In the genomic region with DNA sequence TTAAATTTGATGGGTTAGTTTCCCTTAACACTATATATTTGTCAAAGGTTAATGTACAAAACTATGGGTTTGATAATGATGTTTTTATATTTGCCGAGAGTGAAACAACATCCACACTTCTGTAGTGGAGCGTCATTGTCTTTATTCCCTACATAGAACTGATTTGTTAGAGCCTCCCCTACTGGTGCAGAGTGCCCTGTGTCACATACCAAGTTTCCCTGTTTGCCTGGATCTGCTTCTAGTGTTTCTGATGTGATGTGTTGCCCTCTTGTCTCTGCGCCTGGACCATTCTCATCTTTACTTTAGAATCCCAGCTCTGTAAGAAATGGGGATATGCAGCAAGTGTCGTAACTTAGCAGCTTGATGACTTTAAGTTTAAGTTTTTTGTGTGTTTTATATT, we compare ENCODE assay signal across 14 mouse cellular contexts. TPM values are rescaled to one million over a fixed set of nuclear protein-coding genes. Genes with fewer than 3 reads are reported as not detected.
DNase-seq lines count a peak whose midpoint lies in the region; ATAC-seq and TF ChIP-seq lines count a peak whose summit lies in the region.
"Had no signal": no experiment of that assay in that cellular context is flagged by ENCODE, and none has a peak within 500 bp of the region (broad histone marks: within the 10 kb centered on the region; RNA-seq: fewer than 3 reads in every experiment).

No protein-coding gene starts in this region.

- no peak overlapping the region for H3K27ac ChIP-seq in heart, embryonic 11.5 days (ENCODE audit: low read depth, low read length)
- H3K27ac ChIP-seq in kidney, embryonic 16.5 days (ENCODE audit: low read length), result no peak overlapping the region
- no peak overlapping the region for H3K27ac ChIP-seq in midbrain, postnatal 0 days (ENCODE audit: low read depth, low read length)
- H3K27ac ChIP-seq in midbrain, embryonic 11.5 days (ENCODE audit: low read depth, low read length), result no peak overlapping the region
- H3K27ac ChIP-seq: neural tube, embryonic 12.5 days had no signal

- ATAC-seq in heart, embryonic 11.5 days (replicated peaks; ENCODE audit: insufficient number of reproducible peaks, low FRiP score, low TSS enrichment), result no peak
- no peak for ATAC-seq in kidney, embryonic 16.5 days (ENCODE audit: low FRiP score, low TSS enrichment)
- ATAC-seq in midbrain, postnatal 0 days (ENCODE audit: low FRiP score), result no peak
- ATAC-seq in midbrain, embryonic 11.5 days (ENCODE audit: low FRiP score), result no peak
- no peak for ATAC-seq in cerebellum, adult (ENCODE audit: insufficient number of reproducible peaks, low FRiP score, low TSS enrichment)
- ATAC-seq: forebrain, embryonic 16.5 days; hindbrain, embryonic 16.5 days; midbrain, embryonic 16.5 days had no signal

- no peaks in the 10 kb centered on the region for H3K4me1 ChIP-seq in heart, embryonic 11.5 days (ENCODE audit: control insufficient read depth, insufficient read depth, low read length)
- H3K4me1 ChIP-seq in kidney, embryonic 16.5 days (ENCODE audit: insufficient read depth, low read length), result no peaks in the 10 kb centered on the region; the same call in 1 of the 2 replicates
- H3K4me1 ChIP-seq in midbrain, postnatal 0 days (ENCODE audit: insufficient read depth, low read length), result no peaks in the 10 kb centered on the region
- H3K4me1 ChIP-seq in midbrain, embryonic 11.5 days (ENCODE audit: control insufficient read depth, insufficient read depth, low read length), result no peaks in the 10 kb centered on the region
- H3K4me1 ChIP-seq: neural tube, embryonic 12.5 days had no signal

- no peak overlapping the region for H3K4me3 ChIP-seq in heart, embryonic 11.5 days (ENCODE audit: low read depth, low read length)
- no peak overlapping the region for H3K4me3 ChIP-seq in kidney, embryonic 16.5 days (ENCODE audit: low read length)
- H3K4me3 ChIP-seq in midbrain, postnatal 0 days (ENCODE audit: low read depth, low read length), result no peak overlapping the region
- no peak overlapping the region for H3K4me3 ChIP-seq in midbrain, embryonic 11.5 days (ENCODE audit: low read depth, low read length)
- H3K4me3 ChIP-seq: neural tube, embryonic 12.5 days had no signal

- H3K36me3 ChIP-seq in heart, embryonic 11.5 days (ENCODE audit: control insufficient read depth, insufficient read depth, low read length), result peaks cover 12% of the 10 kb centered on the region
- H3K36me3 ChIP-seq in kidney, embryonic 16.5 days (ENCODE audit: insufficient read depth, low read length), result peaks cover 21% of the 10 kb centered on the region
- H3K36me3 ChIP-seq in midbrain, postnatal 0 days (ENCODE audit: insufficient read depth, low read length), result peaks cover 8% of the 10 kb centered on the region; the same call in 1 of the 2 replicates
- peaks cover 4% of the 10 kb centered on the region; the same call in 1 of the 2 replicates for H3K36me3 ChIP-seq in midbrain, embryonic 11.5 days (ENCODE audit: control insufficient read depth, insufficient read depth, low read length)

- H3K4me2 ChIP-seq in heart, embryonic 11.5 days, result no peak overlapping the region
- H3K4me2 ChIP-seq in kidney, embryonic 16.5 days (replicated peaks; ENCODE audit: low read depth, low read length), result no peak overlapping the region
- no peak overlapping the region for H3K4me2 ChIP-seq in midbrain, postnatal 0 days (ENCODE audit: low read depth, low read length, poor library complexity, severe bottlenecking)
- no peak overlapping the region for H3K4me2 ChIP-seq in midbrain, embryonic 11.5 days
- H3K4me2 ChIP-seq: liver, embryonic 11.5 days; neural tube, embryonic 12.5 days had no signal

- DNase-seq in heart, adult 11 months, result peak; percentile 86
- DNase-seq in kidney, postnatal 36 days, result peak; percentile 14 to 34
- DNase-seq in midbrain, postnatal 0 days (ENCODE audit: low spot score), result no peak
- DNase-seq in midbrain, embryonic 11.5 days (ENCODE audit: low spot score, missing footprints), result no peak
- DNase-seq: embryo, embryonic 11 days; gastrocnemius, postnatal 36 days had no signal

- no peaks in the 10 kb centered on the region for H3K27me3 ChIP-seq in heart, embryonic 11.5 days (ENCODE audit: control insufficient read depth, insufficient read depth, low read length)
- H3K27me3 ChIP-seq in kidney, embryonic 16.5 days (ENCODE audit: insufficient read depth, low read length), result no peaks in the 10 kb centered on the region
- no peaks in the 10 kb centered on the region for H3K27me3 ChIP-seq in midbrain, postnatal 0 days (ENCODE audit: insufficient read depth, low read length)
- no peaks in the 10 kb centered on the region for H3K27me3 ChIP-seq in midbrain, embryonic 11.5 days (ENCODE audit: control insufficient read depth, insufficient read depth, low read length)
- H3K27me3 ChIP-seq: neural tube, embryonic 12.5 days had no signal

- H3K9ac ChIP-seq in heart, embryonic 11.5 days (ENCODE audit: low read depth, low read length), result no peak overlapping the region
- H3K9ac ChIP-seq in kidney, embryonic 16.5 days (replicated peaks; ENCODE audit: low read length), result no peak overlapping the region
- no peak overlapping the region for H3K9ac ChIP-seq in midbrain, postnatal 0 days (replicated peaks; ENCODE audit: low read length, poor library complexity, severe bottlenecking)
- no peak overlapping the region for H3K9ac ChIP-seq in midbrain, embryonic 11.5 days (ENCODE audit: low read length)
- H3K9ac ChIP-seq: neural tube, embryonic 12.5 days had no signal

- H3K9me3 ChIP-seq in heart, embryonic 11.5 days (replicated peaks; ENCODE audit: control insufficient read depth, low read length), result no peaks in the 10 kb centered on the region
- H3K9me3 ChIP-seq in kidney, embryonic 16.5 days (ENCODE audit: low read length), result no peaks in the 10 kb centered on the region
- no peaks in the 10 kb centered on the region for H3K9me3 ChIP-seq in midbrain, postnatal 0 days (ENCODE audit: low read length)
- no peaks in the 10 kb centered on the region for H3K9me3 ChIP-seq in midbrain, embryonic 11.5 days (ENCODE audit: control insufficient read depth, low read length)
- H3K9me3 ChIP-seq: neural tube, embryonic 12.5 days had no signal

- 82% methylated on average over 4 of the region's 4 CpGs for WGBS in heart, embryonic 11.5 days (ENCODE audit: insufficient replicate concordance)
- 77% methylated on average over 4 of the region's 4 CpGs for WGBS in kidney, embryonic 16.5 days
- 83% methylated on average over 4 of the region's 4 CpGs for WGBS in midbrain, postnatal 0 days
- WGBS in midbrain, embryonic 11.5 days, result 80% methylated on average over 4 of the region's 4 CpGs

- TF ChIP-seq CTCF in midbrain, postnatal 0 days (IDR thresholded peaks at IDR 0.05), result peak; percentile 42

RNA-seq across cellular contexts. Expression of a gene that starts 51.8 kb away (rescaled TPM):
- 9.8 and 10.9 TPM in 2 replicates for polyA plus RNA-seq in heart, embryonic 11.5 days (2014; fragmentation: Nextera tagmentation; extraction: Ambion mirVana)
- polyA plus RNA-seq in kidney, embryonic 16.5 days (2015; fragmentation: Nextera tagmentation; extraction: Ambion mirVana), result 7.6 and 7.7 TPM in 2 replicates
- 46.7 and 59.3 TPM in 2 replicates for total RNA-seq in midbrain, postnatal 0 days (2014; rRNA removed)
- polyA plus RNA-seq in midbrain, postnatal 0 days (2015; fragmentation: Nextera tagmentation; extraction: Ambion mirVana), result 10.7 and 12.9 TPM in 2 replicates
- 20.1 and 21.4 TPM in 2 replicates for polyA plus RNA-seq in midbrain, embryonic 11.5 days (2014; fragmentation: Nextera tagmentation; extraction: Ambion mirVana)

Comparison
In these comparisons a context has a peak if more than half of its experiments do, and no peak if none do; other contexts are left out.
1. DNase-seq: peak in heart, adult 11 months (single experiment) and kidney, postnatal 36 days (2 of 2); none in midbrain, postnatal 0 days (single experiment) and midbrain, embryonic 11.5 days (single experiment).